Mouse (Mus musculus): Measurements from ENCODE around the gene Gm6169. TPM values are rescaled to one million over a fixed set of nuclear protein-coding genes. Genes with fewer than 3 reads are reported as not detected.
"Not testable (repeated sequence)": the region's sequence is repeated elsewhere in the genome, so short reads cannot be mapped to it uniquely, and the experiment has no call there.

Gm6169 gene
- total RNA-seq (2021) = 1 to 10 TPM in 1 of 2 experiments, under 1 TPM in 1; 0.32 to 8.8 TPM
- long read RNA-seq, experiment 1 = 0 reads
- long read RNA-seq, experiment 2, partial matches to known transcripts = 0 of 4 reads
- long read RNA-seq, experiment 2, other reads (novel, unspliced or antisense) = 0 of 4 reads

DNA sequence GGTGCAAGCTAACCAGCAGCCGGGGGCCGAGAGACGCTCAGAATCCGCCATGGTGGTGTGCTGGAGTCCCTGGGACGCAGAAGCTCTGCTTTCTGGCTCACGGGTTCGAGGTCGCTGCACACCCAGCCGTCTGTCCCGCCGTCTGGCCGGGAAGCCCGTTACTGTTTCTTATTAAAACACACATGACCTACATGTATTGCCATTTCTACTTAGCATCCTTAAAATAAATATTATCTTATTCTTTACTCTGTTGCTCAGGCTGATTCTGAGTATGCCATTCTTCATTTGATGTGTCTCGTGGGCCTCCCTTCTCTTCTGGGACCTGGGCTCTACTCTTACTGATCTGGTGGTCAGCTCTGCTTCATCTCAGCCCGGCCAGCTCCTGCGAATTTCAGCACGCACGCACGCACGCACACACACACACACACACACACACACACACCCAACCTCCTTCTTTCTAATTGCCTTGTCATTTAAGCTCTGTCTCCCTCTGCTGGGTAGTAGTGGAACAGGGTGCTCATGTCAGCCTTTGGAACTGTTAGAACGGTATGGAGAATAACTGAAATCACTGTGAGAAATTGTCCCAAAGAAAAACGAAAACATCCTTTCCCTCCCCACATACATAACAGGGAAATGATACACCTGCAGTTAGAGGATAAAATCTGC lies at the start of gene Gm6169:
Gene Gm6169, minus strand, starts transcription at position 51 of the 666 bp plus-strand sequence.
- peak in 1 of 2 experiments; percentile 22 for DNase-seq (ENCODE audit: low spot score in 2 of 2)

DNA sequence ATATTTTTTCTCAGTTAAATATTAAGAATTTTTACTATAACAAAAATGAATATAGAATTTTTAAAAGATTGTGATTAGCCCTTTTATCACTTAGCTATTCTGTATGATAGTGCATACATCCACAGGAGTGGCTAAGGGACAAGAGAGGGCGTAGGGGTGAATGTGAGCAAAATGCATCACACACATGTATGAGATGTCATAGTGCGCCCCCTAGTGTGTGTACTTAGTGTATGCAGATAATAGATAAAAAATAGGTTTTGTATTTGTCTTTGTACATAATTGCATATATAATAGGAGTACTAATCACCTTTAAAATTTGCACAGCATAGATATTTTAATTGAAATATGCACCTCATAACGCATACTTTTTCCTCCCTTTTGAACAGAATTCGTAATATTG lies 46.8 kb upstream of the Gm6169 start:
- DNase-seq (ENCODE audit: low spot score in 2 of 2) = peak; percentile 32 to 34

DNA sequence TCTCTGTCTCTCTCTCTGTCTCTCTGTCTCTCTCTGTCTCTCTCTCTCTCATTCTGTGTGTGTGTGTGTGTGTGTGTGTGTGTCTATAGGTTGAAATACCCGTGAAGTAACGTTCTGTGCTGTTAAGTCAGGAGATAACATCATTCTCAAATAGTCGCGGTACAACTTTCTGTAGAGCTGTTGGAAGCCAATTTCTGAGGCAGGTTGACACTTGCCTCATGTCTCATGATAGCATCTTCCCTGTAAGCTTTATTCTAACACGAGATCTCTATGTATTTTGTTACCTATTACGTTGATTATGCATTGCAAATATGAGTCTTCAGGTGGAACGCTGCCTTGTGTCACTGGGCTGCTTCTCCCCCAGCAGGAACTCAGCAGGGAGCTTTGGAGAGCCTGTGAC lies 43.3 kb upstream of the Gm6169 start:
- no peak for DNase-seq (ENCODE audit: low spot score in 2 of 2)

DNA sequence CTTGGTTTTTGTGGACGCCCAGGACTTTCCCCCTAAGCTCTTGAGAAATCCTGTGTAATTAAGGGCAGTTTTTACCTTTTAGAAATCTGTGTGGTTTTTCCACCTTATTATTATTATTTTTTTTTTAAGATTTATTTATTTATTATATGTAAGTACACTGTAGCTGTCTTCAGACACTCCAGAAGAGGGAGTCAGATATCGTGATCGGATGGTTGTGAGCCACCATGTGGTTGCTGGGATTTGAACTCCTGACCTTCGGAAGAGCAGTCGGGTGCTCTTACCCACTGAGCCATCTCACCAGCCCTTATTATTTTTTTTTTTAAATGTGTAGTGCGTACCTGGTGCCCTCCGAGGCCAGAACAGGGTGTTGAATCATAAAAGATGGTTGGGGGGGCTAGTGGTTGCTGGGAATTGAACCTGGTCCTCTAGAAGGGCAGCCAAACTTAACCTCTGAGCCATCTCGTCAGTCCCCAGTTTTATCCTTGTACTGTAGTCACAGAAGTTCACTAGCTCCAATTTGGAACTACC lies 39.4 kb upstream of the Gm6169 start:
- not testable (repeated sequence) for DNase-seq (ENCODE audit: low spot score in 2 of 2)

DNA sequence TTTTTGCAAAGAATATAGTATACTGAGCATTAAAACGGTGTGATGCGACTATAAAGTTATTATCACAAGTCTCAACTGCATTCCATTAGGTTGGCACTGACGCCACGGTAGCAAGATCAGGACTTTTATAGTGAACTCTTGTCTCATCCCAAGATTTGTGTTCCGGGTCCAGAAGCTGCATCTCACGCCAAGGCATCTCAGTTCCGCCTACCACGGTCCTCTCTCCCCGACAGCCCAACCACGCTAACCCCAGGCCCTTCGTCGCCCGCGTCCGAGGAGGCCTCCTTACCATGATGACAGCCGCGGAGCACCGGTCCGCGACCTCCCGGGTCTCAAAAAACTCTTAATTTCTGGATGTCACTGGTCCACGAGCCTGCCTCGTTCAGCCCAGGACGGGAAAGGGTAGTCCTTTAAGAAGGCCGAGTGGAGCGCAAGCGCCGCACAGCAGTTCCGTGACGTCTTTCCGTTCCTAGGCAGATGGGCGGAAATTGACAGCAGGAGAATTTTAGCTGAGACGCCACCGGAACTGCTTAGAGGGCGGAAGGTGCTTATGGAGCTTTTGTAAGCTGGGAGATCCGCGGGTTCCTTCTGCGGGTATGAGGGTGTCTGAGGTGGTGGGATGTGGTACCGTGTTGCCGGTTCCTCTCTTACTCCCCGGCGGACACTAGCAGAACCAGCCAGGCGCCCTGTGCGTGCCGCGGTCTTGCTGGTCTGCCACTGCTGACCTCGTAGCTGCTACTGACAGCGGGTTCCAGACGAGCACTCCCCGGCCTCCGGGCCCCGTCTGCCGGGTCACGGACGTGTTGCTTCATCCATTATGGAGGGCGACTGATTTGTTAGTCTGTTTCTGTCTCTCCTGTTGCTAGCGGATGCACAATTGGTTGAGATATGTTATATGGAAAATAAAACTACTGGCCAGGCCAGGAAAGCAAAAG lies 38.7 kb upstream of the Gm6169 start, which contains the start of the genes Gfm2 and Nsa2:
Gene Gfm2, plus strand, starts transcription at position 472 of the 935 bp plus-strand sequence.
Gene Nsa2, minus strand, starts transcription at position 472 of the 935 bp plus-strand sequence.
- peak; percentile 76 for DNase-seq (ENCODE audit: low spot score in 2 of 2)

DNA sequence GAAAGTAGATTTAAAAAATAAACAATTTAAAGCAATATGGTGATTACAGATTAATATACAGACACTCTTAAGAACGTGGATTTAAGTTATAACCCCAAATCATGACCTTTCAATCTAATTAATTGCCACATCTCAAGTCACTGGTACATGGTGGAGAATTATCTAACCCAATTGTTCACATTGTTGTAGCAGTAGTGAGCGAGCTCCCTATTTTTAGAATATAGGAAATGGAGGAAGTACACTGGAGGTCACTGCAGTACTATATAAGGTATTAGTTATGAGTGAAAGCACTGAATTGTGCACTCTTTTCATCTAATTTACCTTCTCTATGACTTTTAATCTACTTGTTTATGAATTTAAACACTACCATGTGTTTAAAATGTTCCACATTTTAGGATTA lies 31.4 kb upstream of the Gm6169 start:
- DNase-seq (ENCODE audit: low spot score in 2 of 2) = not testable (repeated sequence)

DNA sequence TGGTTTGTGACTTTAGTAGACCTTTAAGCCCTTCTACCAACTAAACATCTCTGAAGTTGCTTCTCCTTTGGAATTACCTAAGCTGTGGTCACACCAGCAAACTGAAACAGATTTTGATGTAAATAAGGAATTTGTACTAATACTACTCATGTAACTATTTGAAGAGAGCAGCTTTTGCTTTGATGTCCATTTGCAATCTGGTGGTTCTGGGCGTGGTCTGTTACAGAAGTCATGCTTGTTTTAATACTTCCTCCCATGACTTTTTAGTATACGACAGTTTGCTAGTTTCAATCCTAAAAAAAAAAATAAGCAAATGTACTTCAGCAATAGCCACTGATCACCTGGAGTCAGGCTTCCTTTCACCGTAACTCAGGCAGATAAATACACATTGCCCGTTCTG lies 30.6 kb upstream of the Gm6169 start:
- not testable (repeated sequence) for DNase-seq (ENCODE audit: low spot score in 2 of 2)

DNA sequence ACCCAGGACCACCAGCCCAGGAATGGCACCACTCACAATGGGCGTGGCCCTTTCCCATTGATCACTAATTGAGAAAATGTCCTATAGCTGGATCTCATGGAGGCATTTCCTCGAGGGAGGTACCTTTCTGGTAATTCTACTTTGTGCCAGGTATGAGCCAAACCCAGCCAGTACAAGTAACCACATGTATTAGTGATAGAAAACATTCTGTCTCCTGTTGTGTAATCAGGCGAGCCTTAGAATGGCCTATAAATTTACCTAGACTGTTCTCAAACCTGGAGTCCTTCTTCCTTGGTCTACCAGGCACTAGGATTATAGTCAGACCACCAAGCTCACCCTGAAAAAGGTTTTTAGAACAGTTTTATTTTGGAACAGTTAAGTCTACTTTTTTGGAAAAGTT lies 22.3 kb upstream of the Gm6169 start:
- DNase-seq (ENCODE audit: low spot score in 2 of 2) = no peak

DNA sequence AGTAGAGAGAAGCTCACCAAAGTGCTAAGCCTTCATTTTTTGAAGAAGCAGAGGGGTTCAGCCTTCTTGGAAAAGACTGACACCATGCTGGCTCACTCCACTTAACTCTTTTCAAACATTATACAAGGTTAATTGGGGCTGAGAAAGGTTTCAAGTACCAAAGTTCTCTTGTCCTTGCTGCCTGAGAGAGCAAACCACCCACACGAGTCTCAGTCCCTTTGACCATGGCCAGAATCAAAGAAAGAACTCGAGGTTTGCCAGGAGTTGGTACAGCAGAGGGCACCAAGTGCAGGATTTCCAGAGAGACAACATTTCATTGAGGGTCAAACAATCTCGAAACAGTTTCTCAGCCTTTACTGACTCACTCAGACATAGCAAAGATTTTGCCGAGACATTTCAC lies 10.0 kb upstream of the Gm6169 start:
- no peak for DNase-seq (ENCODE audit: low spot score in 2 of 2)

DNA sequence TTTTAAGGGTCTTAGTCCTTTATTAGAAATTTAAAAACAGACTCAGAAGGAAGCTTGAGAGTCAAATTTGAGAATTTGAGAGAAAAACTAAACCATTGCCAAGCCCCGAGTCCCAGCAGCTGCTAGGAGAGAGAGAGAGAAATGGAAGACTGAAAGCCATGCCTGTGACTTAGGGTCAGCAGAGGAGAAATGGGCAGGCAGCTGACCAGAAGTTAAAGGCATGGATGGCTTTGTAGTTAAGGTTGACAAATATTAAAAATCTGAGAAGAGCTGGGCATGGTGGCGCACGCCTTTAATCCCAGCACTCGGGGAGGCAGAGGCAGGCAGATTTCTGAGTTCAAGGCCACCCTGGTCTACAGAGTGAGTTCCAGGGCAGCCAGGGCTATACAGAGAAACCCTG lies 8.7 kb upstream of the Gm6169 start:
- DNase-seq (ENCODE audit: low spot score in 2 of 2) = not testable (repeated sequence)

DNA sequence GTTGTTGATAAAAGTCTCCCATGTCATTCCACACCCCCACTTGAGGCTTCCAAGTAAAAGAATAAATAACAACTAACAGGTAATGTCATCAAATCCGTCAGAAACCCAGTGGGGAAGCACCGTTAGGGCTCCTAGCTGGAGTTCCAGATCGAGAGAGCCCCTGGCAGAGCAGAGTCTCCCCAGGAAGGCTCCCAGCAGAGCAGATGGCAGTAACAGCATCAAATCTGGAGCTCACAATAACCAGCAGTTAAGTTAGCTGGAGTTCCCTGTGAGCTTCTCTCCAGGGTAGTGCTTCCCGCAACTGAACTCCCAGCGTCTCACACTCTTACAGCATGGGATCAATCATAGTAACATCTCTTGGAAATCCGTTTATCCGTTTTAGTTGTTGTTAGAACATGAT lies 6.0 kb upstream of the Gm6169 start:
- DNase-seq (ENCODE audit: low spot score in 2 of 2) = no peak

DNA sequence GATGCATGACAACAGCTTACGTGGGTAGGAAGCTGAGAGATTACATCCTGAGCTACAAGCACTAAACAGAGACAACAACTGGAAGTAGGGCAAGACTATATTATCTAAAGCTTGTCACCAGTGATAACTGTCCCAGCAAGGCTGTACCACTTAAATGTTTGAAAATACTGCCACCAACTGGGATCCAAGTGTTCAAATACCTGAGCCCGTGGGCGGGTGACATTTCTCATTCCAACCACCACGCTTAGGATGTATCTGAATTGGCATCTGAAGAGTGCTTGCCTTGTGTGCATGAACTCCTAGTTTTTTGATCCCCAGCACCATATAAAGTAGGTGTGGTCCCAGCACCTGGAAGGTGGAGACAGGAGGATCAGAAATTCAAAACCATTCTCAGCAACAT lies 3.3 kb downstream of the Gm6169 start:
- no peak for DNase-seq (ENCODE audit: low spot score in 2 of 2)

DNA sequence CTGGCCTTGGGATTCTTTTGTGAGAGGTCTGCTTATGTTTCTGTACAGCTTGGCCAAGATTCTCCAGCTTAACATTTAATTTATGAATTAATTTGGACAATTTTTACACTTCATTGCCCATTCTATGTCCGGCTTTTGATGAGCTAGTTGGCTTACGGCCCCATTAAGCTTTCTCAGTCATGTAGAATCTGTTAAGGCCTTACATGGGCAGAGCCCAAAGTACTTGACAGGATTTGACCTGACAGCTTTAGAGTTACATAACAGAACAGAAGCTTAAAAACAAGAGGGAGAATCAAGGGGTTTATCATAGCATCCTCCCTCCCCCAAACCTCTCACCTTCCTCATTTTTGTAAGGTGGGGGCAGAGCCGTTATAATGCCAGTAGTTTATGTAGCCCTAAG lies 10.9 kb downstream of the Gm6169 start:
- no peak for DNase-seq (ENCODE audit: low spot score in 2 of 2)

DNA sequence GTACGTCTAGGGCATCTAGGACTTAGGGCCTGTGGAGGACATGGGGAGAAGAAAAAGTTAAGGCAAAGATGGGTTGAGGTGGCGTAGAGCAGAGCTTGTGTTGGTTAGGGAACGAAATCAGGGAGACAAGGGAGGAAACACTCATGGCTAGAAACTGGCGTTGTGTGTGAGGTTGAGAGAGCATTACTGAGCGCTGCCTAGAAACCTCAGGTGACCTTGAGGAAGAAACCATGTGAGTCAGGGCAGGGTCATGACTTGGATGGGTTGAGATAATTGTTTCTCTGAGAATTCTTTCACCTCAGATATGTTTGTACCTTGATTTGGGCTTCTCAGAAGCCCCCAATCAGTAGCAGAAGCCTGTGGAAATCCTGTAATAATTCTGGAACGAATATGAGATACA lies 11.6 kb downstream of the Gm6169 start:
- no peak for DNase-seq (ENCODE audit: low spot score in 2 of 2)

DNA sequence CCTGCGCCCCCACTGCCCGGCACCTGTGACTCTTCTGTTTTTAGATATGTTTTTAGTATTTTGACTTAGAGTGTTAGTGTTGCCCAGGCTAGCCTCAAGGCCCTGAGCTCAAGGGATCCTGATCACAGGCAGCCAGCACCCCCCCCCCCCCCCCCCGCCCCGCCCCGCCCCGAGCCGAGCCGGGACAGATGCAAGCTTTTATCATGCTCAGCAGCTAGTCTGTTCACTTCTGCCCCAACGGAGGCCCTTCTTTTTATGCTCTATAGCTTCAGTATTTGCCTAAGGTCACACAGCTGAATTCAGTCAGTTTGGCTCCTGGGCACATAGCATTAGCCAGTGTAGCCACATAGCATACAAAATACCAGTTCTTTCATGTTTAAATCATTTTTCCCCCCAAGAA lies 12.7 kb downstream of the Gm6169 start:
- DNase-seq (ENCODE audit: low spot score in 2 of 2) = no peak

DNA sequence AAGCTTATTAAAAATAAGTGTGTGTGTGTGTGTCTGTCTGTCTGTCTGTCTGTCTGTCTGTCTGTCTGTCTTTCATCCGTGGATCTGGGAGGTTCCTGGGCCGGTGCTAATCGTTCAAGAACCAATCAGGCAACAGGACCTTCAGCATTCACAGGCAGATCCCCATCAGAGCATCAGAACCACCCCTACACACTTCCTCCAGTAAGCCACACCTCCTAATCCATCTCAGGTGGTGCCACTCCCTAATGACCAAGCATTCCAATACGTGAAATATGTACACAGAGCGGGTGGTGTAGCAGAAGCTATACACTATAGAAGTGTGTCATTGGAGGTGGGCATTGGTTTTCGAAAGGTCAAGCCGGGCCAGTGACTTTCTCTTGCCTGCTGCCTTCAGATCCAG lies 16.6 kb downstream of the Gm6169 start:
- no peak for DNase-seq (ENCODE audit: low spot score in 2 of 2)

DNA sequence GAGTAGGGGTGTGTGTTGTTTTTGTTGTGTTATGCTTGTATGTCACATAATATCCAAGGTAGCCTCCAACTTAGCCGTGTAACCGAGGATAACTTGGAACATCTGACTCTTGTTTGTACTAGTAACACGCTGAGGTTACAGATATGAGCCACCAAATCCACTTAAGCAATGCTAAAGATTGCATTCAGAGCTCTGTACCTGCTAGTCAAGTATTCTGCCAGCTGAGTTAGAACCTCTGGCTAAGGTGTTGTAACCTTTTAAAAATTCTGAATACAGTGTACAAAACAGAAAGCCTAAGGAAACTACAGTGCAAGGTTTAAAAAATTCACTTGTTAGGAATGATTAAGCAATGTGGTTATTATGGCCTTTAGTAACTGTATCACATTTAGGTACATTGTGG lies 18.4 kb downstream of the Gm6169 start:
- no peak for DNase-seq (ENCODE audit: low spot score in 2 of 2)

DNA sequence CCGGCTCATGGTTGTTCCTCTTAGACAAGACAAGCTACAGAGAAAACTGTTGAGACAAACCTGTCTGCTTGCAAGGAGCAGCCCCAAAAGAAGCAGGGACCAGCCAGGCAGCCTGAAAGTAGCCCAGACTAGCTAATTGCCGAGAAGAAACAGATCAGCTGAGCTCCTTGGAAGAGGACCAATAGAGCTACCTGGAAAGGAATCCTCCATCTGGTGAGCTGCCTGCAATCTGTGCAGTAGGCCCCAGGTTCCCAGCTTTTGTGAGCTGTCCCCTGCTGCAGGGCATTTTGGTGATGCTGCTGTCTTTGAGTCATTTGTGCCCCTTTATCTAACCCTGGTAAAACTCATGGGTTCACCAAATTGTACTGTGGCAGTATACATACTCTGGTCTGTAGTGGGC lies 18.8 kb downstream of the Gm6169 start:
- DNase-seq (ENCODE audit: low spot score in 2 of 2) = no peak

DNA sequence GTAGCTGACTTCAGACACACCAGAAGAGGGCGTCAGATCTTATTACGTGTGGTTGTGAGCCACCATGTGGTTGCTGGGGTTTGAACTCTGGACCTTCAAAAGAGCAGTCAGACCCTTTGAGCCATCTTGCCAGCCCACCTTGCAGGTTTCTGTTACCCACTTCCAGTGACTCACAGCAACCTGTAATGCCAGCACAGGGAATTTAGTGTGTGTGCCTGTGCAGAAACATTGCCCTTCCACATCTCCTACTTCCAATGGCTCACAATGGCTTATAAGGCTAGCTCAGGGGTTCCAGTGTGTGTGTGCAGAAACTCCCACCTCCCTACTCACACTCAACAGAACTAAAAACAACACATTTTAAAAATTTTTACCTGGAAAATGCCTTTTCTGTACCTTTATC lies 21.5 kb downstream of the Gm6169 start:
- no peak for DNase-seq (ENCODE audit: low spot score in 2 of 2)

DNA sequence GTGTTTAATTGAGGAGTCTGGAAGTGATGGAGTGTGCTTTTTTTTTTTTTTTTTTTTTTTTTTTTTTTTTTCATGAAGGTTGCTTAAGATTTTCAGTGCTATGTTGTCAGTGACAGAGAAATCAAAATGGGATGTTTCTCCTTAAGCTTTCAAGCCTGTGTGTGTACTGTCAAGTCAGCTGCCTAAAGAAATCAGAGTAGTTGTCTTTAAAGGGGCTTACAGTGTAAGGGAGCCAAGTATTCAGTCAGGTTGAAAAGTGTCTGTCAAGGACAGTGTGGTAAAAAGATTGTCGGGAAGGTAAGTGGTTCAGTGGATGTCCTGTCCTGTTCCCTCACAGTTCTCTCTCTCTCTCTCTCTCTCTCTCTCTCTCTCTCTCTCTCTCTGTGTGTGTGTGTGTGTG lies 25.5 kb downstream of the Gm6169 start:
- DNase-seq (ENCODE audit: low spot score in 2 of 2) = no peak

DNA sequence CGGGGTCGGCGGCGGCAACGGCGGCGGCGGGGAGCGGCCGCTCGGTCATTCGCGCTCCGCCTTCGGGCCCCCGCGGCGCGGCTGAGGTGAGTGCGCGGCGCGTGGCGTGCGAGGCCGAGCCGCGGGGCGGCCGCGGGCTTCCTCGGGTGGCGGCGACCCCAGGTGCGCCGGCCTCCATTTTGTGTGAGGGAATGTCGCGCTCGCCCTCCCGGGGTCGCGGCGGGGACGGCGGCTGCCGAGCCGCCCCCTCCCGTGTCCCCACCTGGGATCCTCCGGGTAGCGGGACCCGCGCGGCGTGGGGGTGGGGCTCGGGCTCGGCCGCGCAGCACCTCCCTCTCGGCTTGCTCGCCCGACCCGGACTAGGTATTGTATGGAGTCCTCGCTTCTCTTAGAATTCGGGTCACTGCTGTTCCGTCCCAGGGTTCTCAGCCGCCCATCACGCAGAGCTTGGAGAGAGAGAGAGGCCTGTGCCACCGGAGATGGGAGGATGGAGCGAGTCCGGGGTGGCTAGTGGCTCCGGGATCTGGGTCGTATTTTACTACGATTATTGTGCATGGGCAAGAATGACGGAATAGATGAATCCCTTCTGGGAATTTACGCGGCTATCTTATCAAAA lies 27.3 kb downstream of the Gm6169 start:
- peak; percentile 25 to 54 for DNase-seq (ENCODE audit: low spot score in 2 of 2)

Data from adrenal gland, adult 18-20 months (tissue).